In genomic region chr13:52282500-52282899, GRCm38 (mm10) we compare ENCODE assay signal across 13 mouse cellular contexts.
DNase-seq lines count a peak whose midpoint lies in the region; ATAC-seq and TF ChIP-seq lines count a peak whose summit lies in the region.
"Had no signal": no experiment of that assay in that cellular context is flagged by ENCODE, and none has a peak within 500 bp of the region (broad histone marks: within the 10 kb centered on the region; RNA-seq: fewer than 3 reads in every experiment).

No protein-coding gene starts in this region.

- H3K27me3 ChIP-seq in heart, embryonic 10.5 days (ENCODE audit: insufficient read depth, poor library complexity, severe bottlenecking) = no peaks in the 10 kb centered on the region
- H3K27me3 ChIP-seq in stomach, postnatal 0 days (ENCODE audit: control insufficient read depth, insufficient read depth, low read length) = no peaks in the 10 kb centered on the region
- H3K27me3 ChIP-seq: liver, embryonic 13.5 days had no signal

- no peak for ATAC-seq in stomach, postnatal 0 days (ENCODE audit: low FRiP score, low TSS enrichment)
- ATAC-seq: midbrain, embryonic 13.5 days had no signal

- peaks cover 22% of the 10 kb centered on the region for H3K4me1 ChIP-seq in heart, embryonic 10.5 days
- H3K4me1 ChIP-seq in stomach, postnatal 0 days (replicated peaks; ENCODE audit: control insufficient read depth, insufficient read depth) = no peaks in the 10 kb centered on the region
- H3K4me1 ChIP-seq: liver, embryonic 13.5 days; midbrain, embryonic 13.5 days had no signal

- no peak overlapping the region for H3K4me3 ChIP-seq in heart, embryonic 10.5 days
- no peak overlapping the region for H3K4me3 ChIP-seq in stomach, postnatal 0 days (ENCODE audit: low read depth, low read length)
- H3K4me3 ChIP-seq: heart, adult 2 months; liver, embryonic 13.5 days; midbrain, embryonic 13.5 days had no signal

- no peak for TF ChIP-seq CTCF in stomach, postnatal 0 days (IDR thresholded peaks at IDR 0.05; ENCODE audit: low read depth)

- no peak for TF ChIP-seq EP300 in stomach, postnatal 0 days (optimal IDR thresholded peaks at IDR 0.05)

- H3K4me2 ChIP-seq in stomach, postnatal 0 days (replicated peaks; ENCODE audit: low read depth) = no peak overlapping the region
- H3K4me2 ChIP-seq: liver, embryonic 13.5 days; midbrain, embryonic 13.5 days had no signal

- WGBS in heart, embryonic 10.5 days = 75% methylated on average over 12 of the region's 13 CpGs
- 56% methylated on average over 11 of the region's 13 CpGs for WGBS in stomach, postnatal 0 days

- H3K9ac ChIP-seq in stomach, postnatal 0 days (ENCODE audit: low read length) = no peak overlapping the region
- H3K9ac ChIP-seq: liver, embryonic 13.5 days; midbrain, embryonic 13.5 days had no signal

- intact Hi-C loops in heart, postnatal 10 days (cut with DNase I) = no loop called here

- H3K27ac ChIP-seq in heart, embryonic 10.5 days = peak overlapping the region; percentile 64
- no peak overlapping the region for H3K27ac ChIP-seq in stomach, postnatal 0 days (replicated peaks)
- H3K27ac ChIP-seq: heart, adult 2 months; liver, embryonic 13.5 days; midbrain, embryonic 13.5 days had no signal

- DNase-seq in heart, embryonic 10.5 days (ENCODE audit: low spot score) = no peak
- DNase-seq in heart, postnatal 10 days = no peak
- DNase-seq in brain, adult 2 months (ENCODE audit: low read depth, low spot score) = peak; percentile 87
- peak; percentile 43 to 50 for DNase-seq in layer of hippocampus, adult 8-10 months (ENCODE audit: low spot score in 2 of 2)
- peak; percentile 68 to 71 for DNase-seq in right cerebral cortex, adult 2 months (ENCODE audit: low spot score in 2 of 2)
- DNase-seq in thymus, adult 18-20 months = no peak
- DNase-seq in yolk sac, embryonic 10.5 days (ENCODE audit: low spot score) = no peak
- DNase-seq in stomach, postnatal 0 days (ENCODE audit: low spot score) = no peak
- DNase-seq: cerebellum, adult 18-20 months; heart, adult 2 months; heart, postnatal 14 days; liver, embryonic 13.5 days had no signal

- no peaks in the 10 kb centered on the region for H3K36me3 ChIP-seq in heart, embryonic 10.5 days
- H3K36me3 ChIP-seq in stomach, postnatal 0 days (ENCODE audit: control insufficient read depth, insufficient read depth, low read length) = no peaks in the 10 kb centered on the region
- H3K36me3 ChIP-seq: liver, embryonic 13.5 days; midbrain, embryonic 13.5 days had no signal

- no peaks in the 10 kb centered on the region for H3K9me3 ChIP-seq in heart, embryonic 10.5 days
- H3K9me3 ChIP-seq in stomach, postnatal 0 days (ENCODE audit: control insufficient read depth, low read length) = no peaks in the 10 kb centered on the region
- H3K9me3 ChIP-seq: liver, embryonic 13.5 days; midbrain, embryonic 13.5 days had no signal

Comparison
In these comparisons a context has a peak if more than half of its experiments do, and no peak if none do; other contexts are left out.
1. DNase-seq: peak in brain, adult 2 months (single experiment), layer of hippocampus, adult 8-10 months (2 of 2) and right cerebral cortex, adult 2 months (2 of 2); none in heart, embryonic 10.5 days (single experiment), heart, postnatal 10 days (0 of 2), thymus, adult 18-20 months (0 of 2), yolk sac, embryonic 10.5 days (single experiment) and stomach, postnatal 0 days (single experiment).